Mouse (Mus musculus) CD4-positive, CD25-positive, alpha-beta regulatory T cell, adult 9 weeks (primary cell): ENCODE data around the gene Olfr494. TPM values are rescaled to one million over a fixed set of nuclear protein-coding genes. Genes with fewer than 3 reads are reported as not detected.

Source experiments
- polyA plus RNA-seq: library from polyadenylated mRNA; unstranded; fragments of 100-300 nt; shearing (Covaris generic); gene quantifications from one replicate; pipeline ENCODE4 v1.2.1, GENCODE M21; 2017

The Olfr494 gene
- polyA plus RNA-seq, result not detected

DNA sequence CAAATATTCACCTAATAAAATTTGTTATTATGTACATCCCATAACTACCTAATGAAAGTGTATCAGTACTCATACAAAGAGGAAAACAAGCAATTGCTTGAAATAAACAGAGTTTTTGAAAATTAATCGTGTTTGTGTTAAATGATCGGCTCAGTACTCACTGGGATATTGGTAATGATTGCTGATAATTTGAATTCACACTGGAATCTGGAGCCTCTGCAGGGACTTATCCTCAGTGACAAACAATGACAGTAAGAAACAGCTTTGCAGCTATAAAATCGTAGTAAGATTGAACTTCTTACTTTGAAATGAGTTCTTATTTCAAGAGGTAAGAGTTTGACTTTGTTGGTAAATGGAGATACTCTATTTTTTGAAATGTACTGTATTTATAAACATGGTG lies at the start of gene Olfr494:
Gene Olfr494, plus strand, starts transcription at position 301 of the 400 bp plus-strand sequence.

DNA sequence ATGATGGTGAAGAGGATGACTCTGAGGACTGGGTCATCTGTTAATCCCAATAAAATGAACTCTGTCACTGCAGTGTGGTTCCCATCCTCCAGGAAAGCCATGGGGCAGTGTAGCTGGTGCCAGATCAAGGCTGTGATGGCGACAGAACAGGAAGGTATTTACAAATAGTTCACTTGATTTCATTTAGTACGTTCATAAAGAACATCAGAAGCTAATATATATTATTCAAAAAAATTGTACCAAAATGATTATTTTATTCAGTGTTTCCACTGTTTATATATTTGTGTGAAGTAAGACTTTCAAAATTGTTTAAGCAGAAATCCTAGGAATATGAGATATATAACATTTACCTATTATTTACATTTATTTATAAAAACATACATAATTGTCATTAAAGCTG lies 41.6 kb upstream of the Olfr494 start, which contains the start of gene Olfr492:
Gene Olfr492, minus strand, starts transcription at position 101 of the 400 bp plus-strand sequence.

DNA sequence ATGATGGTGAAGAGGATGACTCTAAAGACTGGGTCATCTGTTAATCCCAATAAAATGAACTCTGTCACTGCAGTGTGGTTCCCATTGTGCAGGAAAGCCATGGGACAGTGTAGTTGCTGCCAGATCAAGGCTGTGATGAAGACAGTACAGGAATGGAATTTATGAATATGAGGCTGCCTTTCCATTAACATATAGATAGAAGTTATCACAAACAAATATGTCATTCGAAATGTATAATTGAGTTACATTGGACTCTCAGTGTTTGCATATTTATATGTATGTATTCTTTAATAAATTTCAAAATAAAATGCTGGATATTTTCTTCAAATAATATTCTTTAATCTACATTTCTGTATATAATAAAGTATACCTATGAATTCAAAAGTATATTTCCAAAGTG lies 18.3 kb upstream of the Olfr494 start, which contains the start of gene Olfr493:
Gene Olfr493, minus strand, starts transcription at position 101 of the 400 bp plus-strand sequence.

DNA sequence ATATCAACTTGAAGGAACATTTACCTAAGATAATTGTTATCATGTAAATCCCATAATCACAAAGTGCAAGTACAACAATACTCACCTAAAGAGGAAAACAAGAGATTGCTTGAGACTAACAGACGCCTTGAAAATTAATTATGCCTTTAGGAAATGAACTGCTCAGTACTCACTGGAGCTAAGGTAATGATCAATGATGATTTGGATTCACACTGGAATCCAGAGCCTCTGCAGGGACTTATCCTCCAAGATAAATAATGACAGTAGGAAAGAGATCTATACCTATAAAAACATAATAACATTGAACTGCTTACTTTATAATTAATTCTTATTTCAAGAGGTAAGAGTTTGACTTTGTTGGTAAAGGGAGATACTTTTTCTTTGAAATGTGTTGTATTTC lies 27.7 kb downstream of the Olfr494 start, which contains the start of gene Olfr495:
Gene Olfr495, plus strand, starts transcription at position 301 of the 400 bp plus-strand sequence.

Other genes starting within 250 kb of the Olfr494 start
- 0.10 TPM for gene Olfr484, start 237.9 kb upstream of the Olfr494 start, polyA plus RNA-seq
- not detected for gene Olfr485, start 205.5 kb upstream of the Olfr494 start, polyA plus RNA-seq
- not detected for gene Olfr486, start 192.6 kb upstream of the Olfr494 start, polyA plus RNA-seq
- gene Olfr487, start 150.7 kb upstream of the Olfr494 start, polyA plus RNA-seq, result not detected
- not detected for gene Olfr488, start 107.0 kb upstream of the Olfr494 start, polyA plus RNA-seq
- gene Olfr490, start 76.4 kb upstream of the Olfr494 start, polyA plus RNA-seq, result not detected
- gene Olfr491, start 51.9 kb upstream of the Olfr494 start, polyA plus RNA-seq, result not detected
- gene Olfr492, start 41.7 kb upstream of the Olfr494 start, polyA plus RNA-seq, result not detected
- gene Olfr493, start 18.4 kb upstream of the Olfr494 start, polyA plus RNA-seq, result not detected
- not detected for gene Olfr495, start 27.8 kb downstream of the Olfr494 start, polyA plus RNA-seq
- gene Olfr497, start 55.1 kb downstream of the Olfr494 start, polyA plus RNA-seq, result not detected
- gene Olfr498, start 100.0 kb downstream of the Olfr494 start, polyA plus RNA-seq, result not detected
- gene Olfr502, start 159.7 kb downstream of the Olfr494 start, polyA plus RNA-seq, result not detected
- not detected for gene Olfr503, start 179.2 kb downstream of the Olfr494 start, polyA plus RNA-seq
- not detected for gene Olfr504, start 200.5 kb downstream of the Olfr494 start, polyA plus RNA-seq
- not detected for gene Olfr506, start 245.5 kb downstream of the Olfr494 start, polyA plus RNA-seq